Mouse (Mus musculus): ENCODE measurements at regions not wholly inside any gene's neighbourhood (a gene's known extent, or its start where the extent isn't known, plus 50 kb on each side); places are given as distances from the start of the nearest gene placed in this dataset.

DNA sequence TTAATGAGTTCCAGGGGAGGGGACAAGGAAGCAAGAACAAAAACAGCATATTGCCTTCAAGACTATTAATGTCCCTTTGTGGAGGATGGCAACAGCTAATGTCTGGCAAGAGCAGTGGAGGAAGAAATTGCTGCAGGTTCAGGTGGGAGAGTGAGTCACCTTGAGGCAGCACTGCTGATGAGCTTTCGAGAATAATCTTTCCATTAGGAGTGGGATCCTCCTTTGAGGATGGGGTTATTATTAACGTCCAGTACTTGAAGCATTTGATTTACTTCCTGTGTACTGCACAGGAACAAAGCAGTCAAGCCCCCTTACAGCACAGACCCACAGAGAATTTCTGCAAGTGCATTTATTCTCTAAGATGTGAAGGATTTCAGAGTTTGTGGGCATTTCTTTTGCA is 671.2 kb upstream of the Stxbp6 start:
- DNase-seq (ENCODE audit: low read depth, low spot score) = no peak

GRCm38 (mm10) chr12:45744619-45745018 is 670.1 kb upstream of the Stxbp6 start:
- DNase-seq (ENCODE audit: low read depth, low spot score) = no peak

DNA sequence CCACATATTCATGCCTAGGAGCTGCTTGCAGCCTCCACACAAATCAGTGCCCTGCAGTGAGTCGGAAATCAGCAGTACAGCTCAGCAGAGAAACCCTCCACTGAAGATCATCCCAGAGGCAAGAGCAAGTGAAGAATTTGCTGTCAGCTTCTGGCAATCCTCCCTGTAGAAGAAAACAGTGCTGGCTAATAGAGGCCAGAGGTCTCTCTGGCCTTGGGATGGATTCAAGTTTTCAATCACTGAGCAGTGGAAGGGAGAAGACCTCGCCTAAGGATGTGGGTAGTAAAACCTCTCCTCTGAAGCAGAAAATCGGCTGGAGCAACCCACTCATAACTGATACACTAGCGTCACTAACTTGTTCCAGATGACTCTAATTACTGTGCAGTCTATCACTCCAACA is 659.2 kb upstream of the Stxbp6 start:
- peak; percentile 2 for DNase-seq (ENCODE audit: low read depth, low spot score)

GRCm38 (mm10) chr12:45724565-45725370 is 650.3 kb upstream of the Stxbp6 start:
- DNase-seq (ENCODE audit: low read depth, low spot score) = no peak

- no peak for DNase-seq (ENCODE audit: low read depth, low spot score)
Observed at GRCm38 (mm10) chr12:45711351-45711750, 636.8 kb upstream of the Stxbp6 start.

- no peak for DNase-seq (ENCODE audit: low read depth, low spot score)
Observed at GRCm38 (mm10) chr12:45710766-45711165, 636.3 kb upstream of the Stxbp6 start.

GRCm38 (mm10) chr12:45689291-45689690 is 614.8 kb upstream of the Stxbp6 start:
- DNase-seq (ENCODE audit: low read depth, low spot score) = no peak

DNA sequence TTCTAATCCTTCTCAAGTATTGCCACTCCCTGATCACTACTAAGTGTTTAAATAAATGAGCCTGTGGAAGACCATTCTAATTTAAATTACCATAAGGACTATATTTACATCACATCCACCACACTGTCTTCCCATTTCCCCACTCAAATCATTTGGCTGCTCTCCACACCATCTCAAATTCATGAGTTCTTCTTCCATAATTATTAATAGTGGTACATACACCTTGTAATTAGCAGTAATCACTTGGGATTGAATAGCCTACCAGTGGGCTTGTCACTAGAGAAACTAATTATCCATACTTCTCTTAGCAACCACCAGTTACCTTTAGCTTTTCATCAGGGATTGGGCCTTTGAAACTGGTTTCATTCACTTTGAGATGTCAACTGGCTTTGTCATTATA is 612.3 kb upstream of the Stxbp6 start:
- DNase-seq (ENCODE audit: low read depth, low spot score) = no peak

DNA sequence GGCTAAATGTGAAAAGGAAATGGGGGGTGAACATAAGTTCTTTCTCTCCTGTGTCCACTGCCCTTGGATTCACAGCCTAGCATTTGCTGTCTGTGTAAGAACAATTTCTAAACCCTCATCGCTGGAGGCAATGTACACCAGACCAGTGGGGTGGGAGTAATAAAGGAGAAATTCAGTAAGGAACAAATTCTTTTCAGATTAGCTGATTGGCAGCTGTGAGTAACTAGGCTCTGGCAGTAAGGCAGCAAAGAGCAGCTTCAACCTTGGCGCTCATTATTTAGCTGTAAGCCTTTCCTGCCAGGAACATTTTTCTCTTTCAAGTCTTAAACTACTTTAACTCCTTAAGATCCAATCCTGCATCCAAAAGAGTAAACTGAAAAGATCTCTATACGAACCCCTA is 597.9 kb upstream of the Stxbp6 start:
- DNase-seq (ENCODE audit: low read depth, low spot score) = no peak

GRCm38 (mm10) chr12:45671554-45671948 is 597.0 kb upstream of the Stxbp6 start:
- no peak for DNase-seq (ENCODE audit: low read depth, low spot score)

- no peak for DNase-seq (ENCODE audit: low read depth, low spot score)
Observed at GRCm38 (mm10) chr12:45670874-45671553, 596.5 kb upstream of the Stxbp6 start.

DNA sequence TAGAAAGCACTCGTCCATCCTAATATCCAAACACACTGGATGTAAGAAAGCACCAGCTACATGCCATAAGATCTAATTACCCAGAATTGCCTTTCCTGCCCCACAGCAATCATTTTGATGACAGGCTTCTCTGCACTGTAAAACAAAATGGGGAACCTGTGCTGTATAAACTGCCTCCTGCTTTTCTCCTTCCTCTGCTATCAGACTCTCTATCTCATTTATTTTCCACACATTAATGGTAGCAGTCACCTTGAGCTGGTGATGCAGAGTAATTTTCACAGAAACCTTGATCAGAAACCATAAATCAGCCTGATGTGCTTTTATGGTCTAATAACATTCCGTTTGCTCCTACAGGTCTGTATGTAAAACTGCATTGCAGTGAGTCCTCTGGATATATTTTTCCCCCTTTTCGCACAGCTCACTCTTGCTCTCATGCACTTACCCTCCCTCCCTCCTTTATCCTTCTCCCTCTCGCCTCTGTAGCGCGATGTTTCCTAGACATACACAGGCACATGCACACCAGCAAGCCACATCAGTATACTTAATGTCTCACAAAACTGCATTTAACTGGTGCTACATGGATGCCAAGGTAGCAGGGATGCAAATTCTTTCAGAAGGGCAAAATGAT is 595.9 kb upstream of the Stxbp6 start:
- DNase-seq (ENCODE audit: low read depth, low spot score) = peak; percentile 35

- DNase-seq (ENCODE audit: low read depth, low spot score) = no peak
Observed at GRCm38 (mm10) chr12:45659612-45660011, 585.1 kb upstream of the Stxbp6 start.

- DNase-seq (ENCODE audit: low read depth, low spot score) = no peak
Observed at GRCm38 (mm10) chr12:45656574-45656973, 582.1 kb upstream of the Stxbp6 start.

- no peak for DNase-seq (ENCODE audit: low read depth, low spot score)
Observed at GRCm38 (mm10) chr12:45648654-45649053, 574.1 kb upstream of the Stxbp6 start.

GRCm38 (mm10) chr12:45644180-45644579 is 569.7 kb upstream of the Stxbp6 start:
- no peak for DNase-seq (ENCODE audit: low read depth, low spot score)

GRCm38 (mm10) chr12:45622830-45623229 is 548.3 kb upstream of the Stxbp6 start:
- DNase-seq (ENCODE audit: low read depth, low spot score) = no peak

GRCm38 (mm10) chr12:45620056-45620455 is 545.5 kb upstream of the Stxbp6 start:
- DNase-seq (ENCODE audit: low read depth, low spot score) = no peak

- DNase-seq (ENCODE audit: low read depth, low spot score) = peak; percentile 18
Observed at GRCm38 (mm10) chr12:45614509-45615150, 540.1 kb upstream of the Stxbp6 start.

DNA sequence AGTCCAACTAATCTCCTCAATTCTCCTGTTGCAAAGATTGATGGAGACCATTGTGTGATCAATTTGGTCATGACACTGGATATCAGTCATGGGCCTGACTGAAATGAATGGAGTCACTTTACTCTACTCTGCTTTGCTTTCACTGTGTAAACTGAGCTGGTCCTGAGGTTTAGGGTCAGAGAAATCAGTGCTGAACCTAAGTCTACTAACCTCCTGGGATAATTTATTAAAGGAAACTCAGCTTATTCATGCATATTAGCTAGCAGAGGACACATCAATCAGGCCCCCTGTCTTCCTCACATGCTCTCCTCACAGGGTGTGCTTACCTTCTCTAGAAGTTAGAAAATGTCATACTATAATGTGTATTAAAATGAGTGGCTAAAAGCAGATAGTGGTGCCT is 539.6 kb upstream of the Stxbp6 start:
- peak; percentile 9 for DNase-seq (ENCODE audit: low read depth, low spot score)

- no peak for DNase-seq (ENCODE audit: low read depth, low spot score)
Observed at GRCm38 (mm10) chr12:45599443-45599842, 524.9 kb upstream of the Stxbp6 start.

DNA sequence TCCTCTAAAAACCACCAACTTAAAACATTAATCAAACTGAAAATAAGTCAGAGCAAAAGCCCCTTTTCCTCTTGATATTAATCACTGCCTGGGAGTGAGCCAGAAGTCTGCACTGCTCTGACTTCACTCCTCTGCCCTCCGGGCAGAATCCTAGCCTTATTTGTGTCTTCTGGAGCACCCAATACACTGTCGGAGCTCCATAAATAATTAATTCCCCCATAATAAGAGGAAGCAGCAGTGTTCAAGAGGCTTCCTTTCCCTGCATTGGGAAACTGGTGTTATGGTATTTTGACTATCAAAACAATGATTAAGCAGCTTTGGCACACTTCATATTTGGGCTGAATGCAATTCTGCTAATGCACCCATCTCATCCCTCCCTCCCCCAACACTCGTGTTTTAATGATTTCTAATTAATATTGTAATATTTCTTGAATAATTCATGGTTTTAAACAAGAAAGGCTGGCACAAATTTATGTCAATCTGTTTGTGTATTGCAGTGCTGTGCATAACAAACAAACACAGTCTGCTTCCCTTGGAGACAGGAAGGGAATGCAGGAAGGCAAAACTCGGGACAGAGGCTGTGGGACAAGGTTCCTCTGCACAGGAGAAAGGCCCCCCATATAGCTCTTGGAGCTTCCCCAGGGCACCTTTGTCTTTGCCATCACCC is 523.5 kb upstream of the Stxbp6 start:
- DNase-seq (ENCODE audit: low read depth, low spot score) = no peak

Data from forelimb bud, embryonic 11.5 days (tissue).